In genomic region chr13:94106431-94106830, GRCm38 (mm10) we compare ENCODE assay signal across 24 mouse cellular contexts. TPM values are rescaled to one million over a fixed set of nuclear protein-coding genes. Genes with fewer than 3 reads are reported as not detected.
DNase-seq lines count a peak whose midpoint lies in the region; TF ChIP-seq lines count a peak whose summit lies in the region.
"Had no signal": no experiment of that assay in that cellular context is flagged by ENCODE, and none has a peak within 500 bp of the region (broad histone marks: within the 10 kb centered on the region; RNA-seq: fewer than 3 reads in every experiment).

No protein-coding gene starts in this region.

- H3K27ac ChIP-seq in gastrocnemius, adult 2 months = peak overlapping the region; percentile 52
- peak overlapping the region; percentile 22; the same call in 1 of the 2 replicates for H3K27ac ChIP-seq in embryonic fibroblast, embryonic 13.5 days (ENCODE audit: insufficient read depth, low read length)
- H3K27ac ChIP-seq: forebrain, embryonic 12.5 days; heart, embryonic 13.5 days; hindbrain, embryonic 14.5 days; liver, embryonic 13.5 days; macrophage; midbrain, embryonic 13.5 days had no signal

- no peak for TF ChIP-seq CTCF in gastrocnemius, adult 2 months (IDR thresholded peaks at IDR 0.05)
- TF ChIP-seq CTCF in embryonic fibroblast, embryonic 13.5 days (IDR thresholded peaks at IDR 0.05; ENCODE audit: borderline replicate concordance, insufficient read depth, low read length) = no peak

- peak overlapping the region; percentile 61 for H3K4me3 ChIP-seq in gastrocnemius, adult 2 months
- H3K4me3 ChIP-seq in embryonic fibroblast, embryonic 13.5 days (ENCODE audit: insufficient read depth, low read length) = no peak overlapping the region
- H3K4me3 ChIP-seq: erythroblast, embryonic 14.5 days; forebrain, embryonic 12.5 days; heart, embryonic 13.5 days; liver, embryonic 13.5 days; midbrain, embryonic 13.5 days had no signal

- TF ChIP-seq POLR2A in embryonic fibroblast, embryonic 13.5 days (IDR thresholded peaks at IDR 0.05; ENCODE audit: low read depth, low read length) = no peak

- no peaks in the 10 kb centered on the region for H3K4me1 ChIP-seq in embryonic fibroblast, embryonic 13.5 days (ENCODE audit: control insufficient read depth, insufficient read depth, low read length)
- H3K4me1 ChIP-seq: forebrain, embryonic 12.5 days; midbrain, embryonic 13.5 days had no signal

- intact Hi-C loops in gastrocnemius, adult 2 months (cut with DNase I) = loop anchor here (5.0 kb wide), 1 partner anchor 36 kb away; no protein-coding TSS in a partner anchor

- DNase-seq in gastrocnemius, adult 2 months = peak; percentile 23
- DNase-seq in gastrocnemius, postnatal 25 days = no peak
- DNase-seq in lung, postnatal 14 days = peak; percentile 36
- DNase-seq in lung, adult 18-20 months = no peak
- peak; percentile 32 for DNase-seq in skeletal muscle tissue, adult 2 months (ENCODE audit: low read depth, low spot score)
- no peak for DNase-seq in thymus, postnatal 25 days
- DNase-seq: cerebellum, adult 8-10 months; cerebellum, postnatal 25 days; forebrain, postnatal 0 days; heart, postnatal 10 days; kidney, adult 9 months; kidney, postnatal 10 days; layer of hippocampus, adult 9-11 months; liver, embryonic 13.5 days; retina, postnatal 1 day; right cerebral cortex, postnatal 14 days; thymus, postnatal 36 days had no signal

RNA-seq across cellular contexts. Expression of gene Lhfpl2, which starts 48.8 kb away (rescaled TPM):
- total RNA-seq in gastrocnemius, adult 2 months (2021) = 1 to 10 TPM; 1.5 to 4.2 TPM
- 1 to 10 TPM; 5.3 to 6.7 TPM for total RNA-seq in gastrocnemius, postnatal 25 days (2021)
- 40.6 and 60.3 TPM in 2 replicates for polyA plus RNA-seq in embryonic fibroblast, embryonic 13.5 days (2011; ENCODE audit: insufficient read length, low read depth, missing spikeins)
- polyA plus RNA-seq: erythroblast, embryonic 14.5 days had no signal

Comparison
In these comparisons a context has a peak if more than half of its experiments do, and no peak if none do; other contexts are left out.
1. DNase-seq: peak in gastrocnemius, adult 2 months (single experiment), lung, postnatal 14 days (single experiment) and skeletal muscle tissue, adult 2 months (single experiment); none in gastrocnemius, postnatal 25 days (single experiment), lung, adult 18-20 months (0 of 2) and thymus, postnatal 25 days (single experiment).